Mouse (Mus musculus): ENCODE measurements around the gene Cdh6. TPM values are rescaled to one million over a fixed set of nuclear protein-coding genes. Genes with fewer than 3 reads are reported as not detected.

The Cdh6 gene
- polyA plus RNA-seq, 1 experiment from 2014 or later, result 17.9 TPM

- Histone ChIP-seq H3K27ac (replicated peaks) (no peak overlapping the region), H3K9me3 (no peaks in the 10 kb centered on the region), H3K9ac (no peak overlapping the region), H3K4me3 (no peak overlapping the region), H3K4me2 (no peak overlapping the region), H3K4me1 (replicated peaks) (no peaks in the 10 kb centered on the region), H3K27me3 (no peaks in the 10 kb centered on the region), H3K36me3 (no peaks in the 10 kb centered on the region)
- no peak for ATAC-seq (ENCODE audit: low FRiP score, low read depth)
- WGBS, result 88% methylated on average over 2 of the region's 2 CpGs
Observed at GRCm38 (mm10) chr15:13030641-13031040, 142.8 kb downstream of the Cdh6 start.

- no peak overlapping the region for H3K4me2 ChIP-seq
- H3K36me3 ChIP-seq, result no peaks in the 10 kb centered on the region
- no peak overlapping the region for H3K9ac ChIP-seq
- no peak for ATAC-seq (ENCODE audit: low FRiP score, low read depth)
- H3K4me1 ChIP-seq (replicated peaks), result no peaks in the 10 kb centered on the region
- no peak overlapping the region for H3K27ac ChIP-seq (replicated peaks)
- no peaks in the 10 kb centered on the region for H3K9me3 ChIP-seq
- H3K27me3 ChIP-seq, result no peaks in the 10 kb centered on the region
- WGBS, result 80% methylated on average over 5 of the region's 5 CpGs
- H3K4me3 ChIP-seq, result no peak overlapping the region
Observed at GRCm38 (mm10) chr15:13027513-13027912, 146.0 kb downstream of the Cdh6 start.

- H3K9ac ChIP-seq, result no peak overlapping the region
- H3K9me3 ChIP-seq, result no peaks in the 10 kb centered on the region
- H3K4me2 ChIP-seq, result no peak overlapping the region
- no peaks in the 10 kb centered on the region for H3K27me3 ChIP-seq
- ATAC-seq (ENCODE audit: low FRiP score, low read depth), result no peak
- no peaks in the 10 kb centered on the region for H3K4me1 ChIP-seq (replicated peaks)
- no peaks in the 10 kb centered on the region for H3K36me3 ChIP-seq
- H3K4me3 ChIP-seq, result no peak overlapping the region
- WGBS, result 90% methylated on average over 2 of the region's 2 CpGs
- no peak overlapping the region for H3K27ac ChIP-seq (replicated peaks)
Observed at GRCm38 (mm10) chr15:13016756-13017357, 156.6 kb downstream of the Cdh6 start.

GRCm38 (mm10) chr15:13008803-13009202 is 164.7 kb downstream of the Cdh6 start:
- WGBS, result 49% methylated on average over 4 of the region's 4 CpGs
- Histone ChIP-seq H3K9ac (no peak overlapping the region), H3K9me3 (no peaks in the 10 kb centered on the region), H3K27ac (replicated peaks) (no peak overlapping the region), H3K27me3 (no peaks in the 10 kb centered on the region), H3K36me3 (no peaks in the 10 kb centered on the region), H3K4me2 (no peak overlapping the region), H3K4me1 (replicated peaks) (no peaks in the 10 kb centered on the region), H3K4me3 (no peak overlapping the region)
- no peak for ATAC-seq (ENCODE audit: low FRiP score, low read depth)

GRCm38 (mm10) chr15:13005934-13006333 is 167.5 kb downstream of the Cdh6 start:
- WGBS, result 80% methylated on average over 13 of the region's 13 CpGs
- Histone ChIP-seq H3K9me3 (no peaks in the 10 kb centered on the region), H3K4me3 (no peak overlapping the region), H3K36me3 (no peaks in the 10 kb centered on the region), H3K4me2 (no peak overlapping the region), H3K9ac (no peak overlapping the region), H3K27ac (replicated peaks) (no peak overlapping the region), H3K27me3 (no peaks in the 10 kb centered on the region), H3K4me1 (replicated peaks) (no peaks in the 10 kb centered on the region)
- no peak for ATAC-seq (ENCODE audit: low FRiP score, low read depth)

GRCm38 (mm10) chr15:13001549-13001948 is 171.9 kb downstream of the Cdh6 start:
- Histone ChIP-seq H3K36me3 (no peaks in the 10 kb centered on the region), H3K9me3 (no peaks in the 10 kb centered on the region), H3K4me2 (no peak overlapping the region), H3K27me3 (no peaks in the 10 kb centered on the region), H3K9ac (no peak overlapping the region), H3K4me1 (replicated peaks) (no peaks in the 10 kb centered on the region), H3K27ac (replicated peaks) (no peak overlapping the region), H3K4me3 (no peak overlapping the region)
- WGBS, result 79% methylated on average over 7 of the region's 7 CpGs
- no peak for ATAC-seq (ENCODE audit: low FRiP score, low read depth)

- H3K4me3 ChIP-seq, result no peak overlapping the region
- no peaks in the 10 kb centered on the region for H3K4me1 ChIP-seq (replicated peaks)
- no peak for ATAC-seq (ENCODE audit: low FRiP score, low read depth)
- H3K4me2 ChIP-seq, result no peak overlapping the region
- no peaks in the 10 kb centered on the region for H3K36me3 ChIP-seq
- H3K9ac ChIP-seq, result no peak overlapping the region
- H3K9me3 ChIP-seq, result no peaks in the 10 kb centered on the region
- H3K27me3 ChIP-seq, result no peaks in the 10 kb centered on the region
- no peak overlapping the region for H3K27ac ChIP-seq (replicated peaks)
- 73% methylated on average over 9 of the region's 9 CpGs for WGBS
Observed at GRCm38 (mm10) chr15:12994563-12995359, 178.7 kb downstream of the Cdh6 start.

Measured in hindbrain, embryonic 15.5 days (tissue).